In the genomic region with DNA sequence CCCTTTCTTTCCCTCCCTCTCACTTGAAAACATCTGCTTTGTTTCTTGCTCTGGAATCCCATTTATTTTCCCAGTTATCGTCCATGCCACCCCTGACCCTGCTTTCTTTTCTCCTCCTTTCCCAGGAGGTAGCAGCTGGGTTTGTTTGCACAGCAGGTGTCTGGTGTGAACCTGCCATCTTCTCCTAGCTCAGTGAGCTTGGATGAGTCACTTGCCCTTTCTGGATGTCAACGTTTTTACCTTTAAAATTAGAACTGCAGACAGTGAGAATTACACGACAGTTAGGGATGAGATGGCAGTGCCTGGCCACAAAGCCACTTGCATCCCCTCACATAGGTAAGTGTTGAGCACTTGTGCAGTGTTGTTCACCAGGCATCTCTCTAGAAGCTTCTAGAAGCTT, we compare ENCODE assay signal across 18 mouse cellular contexts.
DNase-seq lines count a peak whose midpoint lies in the region; TF ChIP-seq lines count a peak whose summit lies in the region.
"Had no signal": no experiment of that assay in that cellular context is flagged by ENCODE, and none has a peak within 500 bp of the region (broad histone marks: within the 10 kb centered on the region; RNA-seq: fewer than 3 reads in every experiment).

No protein-coding gene starts in this region.

- no peak for DNase-seq in left cerebral cortex, adult 2 months (ENCODE audit: extremely low spot score in 1 of 2, low spot score in 2 of 2)
- no peak for DNase-seq in left cerebral cortex, postnatal 10 days (ENCODE audit: extremely low spot score in 1 of 2, low spot score in 2 of 2)
- DNase-seq in right cerebral cortex, adult 18-20 months = peak; percentile 28
- no peak for DNase-seq in right cerebral cortex, postnatal 10 days (ENCODE audit: low spot score in 2 of 2)
- DNase-seq in brain, adult 2 months (ENCODE audit: low read depth, low spot score) = peak; percentile 73
- DNase-seq in mesoderm, embryonic 11.5 days (ENCODE audit: low read depth, low spot score) = peak; percentile 12
- no peak for DNase-seq in heart, adult 8-10 months (ENCODE audit: low spot score)
- DNase-seq: adrenal gland, adult 2 months; adrenal gland, postnatal 10 days; adrenal gland, postnatal 25 days; cerebellum, adult 11-12 months; cerebellum, adult 9-10 months; cerebellum, postnatal 10 days; cerebellum, postnatal 25 days had no signal

- H3K4me3 ChIP-seq in left cerebral cortex, adult 2 months = no peak overlapping the region
- H3K4me3 ChIP-seq: embryonic facial prominence, embryonic 10.5 days; embryonic facial prominence, embryonic 12.5 days; forebrain, embryonic 13.5 days; forebrain, embryonic 15.5 days had no signal

- peak overlapping the region; percentile 38; the same call in 1 of the 2 replicates for H3K27ac ChIP-seq in left cerebral cortex, adult 2 months
- H3K27ac ChIP-seq: embryonic facial prominence, embryonic 10.5 days; embryonic facial prominence, embryonic 12.5 days; forebrain, embryonic 13.5 days; forebrain, embryonic 15.5 days had no signal

- intact Hi-C loops in left cerebral cortex, adult 2 months (cut with DNase I) = no loop called here
- intact Hi-C loops in left cerebral cortex, postnatal 10 days (cut with DNase I) = no loop called here

- no peak for TF ChIP-seq CTCF in left cerebral cortex, adult 2 months (IDR thresholded peaks at IDR 0.05)

Comparison
In these comparisons a context has a peak if more than half of its experiments do, and no peak if none do; other contexts are left out.
1. DNase-seq: peak in right cerebral cortex, adult 18-20 months (single experiment), brain, adult 2 months (single experiment) and mesoderm, embryonic 11.5 days (single experiment); none in left cerebral cortex, adult 2 months (0 of 2), left cerebral cortex, postnatal 10 days (0 of 2), right cerebral cortex, postnatal 10 days (0 of 2) and heart, adult 8-10 months (single experiment).